Mouse (Mus musculus) hindbrain, embryonic 12.5 days (tissue): ENCODE measurements around the gene Fcna. TPM values are rescaled to one million over a fixed set of nuclear protein-coding genes. Genes with fewer than 3 reads are reported as not detected.

Source experiments
- ATAC-seq: fragments of 200-750 bp; cut with Nextera tagmentation; 2 replicates; pipeline ENCODE4 v1.8.0; 2017; ENCODE audit warnings: moderate TSS enrichment; ENCODE audit not compliant: low FRiP score
- H3K27ac ChIP-seq: fragments of 300-500 bp; sonication (generic); 2 replicates; pipeline ENCODE4 v1.5.1; 2016; ENCODE audit warnings: mild to moderate bottlenecking
- H3K27me3 ChIP-seq: fragments of 300-500 bp; sonication (generic); 2 replicates; pipeline ENCODE4 v1.6.1; 2016; ENCODE audit warnings: mild to moderate bottlenecking
- H3K36me3 ChIP-seq: fragments of 300-500 bp; sonication (generic); 2 replicates; pipeline ENCODE4 v1.6.1; 2016; ENCODE audit warnings: mild to moderate bottlenecking
- H3K4me1 ChIP-seq: fragments of 300-500 bp; sonication (generic); 2 replicates; pipeline ENCODE4 v1.6.1; 2016
- H3K4me2 ChIP-seq: fragments of 300-500 bp; sonication (generic); replicated peaks from 2 replicates; pipeline ENCODE4 v1.6.1; 2016; ENCODE audit warnings: mild to moderate bottlenecking
- H3K4me3 ChIP-seq: fragments of 300-500 bp; sonication (generic); 2 replicates; pipeline ENCODE4 v1.5.1; 2016; ENCODE audit warnings: mild to moderate bottlenecking
- H3K9ac ChIP-seq: fragments of 300-500 bp; sonication (generic); 2 replicates; pipeline ENCODE4 v1.6.1; 2016; ENCODE audit warnings: mild to moderate bottlenecking, moderate library complexity
- H3K9me3 ChIP-seq: fragments of 300-500 bp; sonication (generic); replicated peaks from 2 replicates; pipeline ENCODE4 v1.6.1; 2016; ENCODE audit warnings: mild to moderate bottlenecking
- WGBS: fragments of 180-500 bp; shearing (Covaris S2); methylation state at CpG from one replicate; pipeline ENCODE4 v1.1.7; 2016; 5-methylcytosine and 5-hydroxymethylcytosine counted together
- polyA plus RNA-seq: library from polyadenylated mRNA; unstranded; fragments of >200 nt; fragmentation: Nextera tagmentation; extraction: Ambion mirVana; gene quantifications from 2 replicates; pipeline ENCODE4 v1.2.1, GENCODE M21; 2016

Fcna gene
- polyA plus RNA-seq = 0.96 and 1.3 TPM in 2 replicates

DNA sequence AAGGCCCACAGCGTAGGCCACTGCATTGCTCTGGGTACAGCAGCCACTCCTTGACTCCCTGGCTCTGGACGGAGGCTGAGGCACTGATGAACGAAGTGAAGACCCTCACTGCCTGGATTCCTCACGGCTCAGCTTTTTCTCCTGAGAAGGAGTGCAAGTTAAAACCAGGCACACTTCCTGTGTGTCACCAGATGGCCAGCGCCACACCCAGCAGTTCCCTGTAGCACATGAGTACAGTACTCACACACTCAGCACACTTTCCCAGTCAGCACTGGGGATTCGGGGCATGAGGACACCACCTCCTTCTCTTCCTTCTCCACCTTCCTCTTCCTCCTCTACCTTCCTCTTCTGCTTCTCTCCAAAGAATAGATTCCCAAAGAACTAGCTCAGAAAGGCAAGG, at the start of gene Fcna:
Fcna (minus strand) TSS at position 220 of the 400 bp plus-strand sequence.
- Histone ChIP-seq H3K4me3 (no peak within 1 kb of the TSS), H3K9me3 (no peaks in the 10 kb centered on the region), H3K27ac (no peak within 1 kb of the TSS), H3K27me3 (no peaks in the 10 kb centered on the region; the same call in 1 of the 2 replicates), H3K4me2 (no peak within 1 kb of the TSS), H3K4me1 (no peaks in the 10 kb centered on the region), H3K9ac (no peak within 1 kb of the TSS), H3K36me3 (no peaks in the 10 kb centered on the region)
- 86% methylated on average over 6 of the region's 6 CpGs for WGBS
- no peak for ATAC-seq

GRCm38 (mm10) chr2:25676486-25676885, 48.7 kb upstream of the Fcna start, which contains the start of gene Lcn6:
Gene Lcn6, plus strand, starts transcription at chr2:25676786.
- H3K36me3 ChIP-seq = no peaks in the 10 kb centered on the region
- no peak within 1 kb of the TSS for H3K4me3 ChIP-seq
- H3K4me2 ChIP-seq = no peak within 1 kb of the TSS
- 83% methylated on average over 3 of the region's 3 CpGs for WGBS
- no peak within 1 kb of the TSS for H3K27ac ChIP-seq
- no peaks in the 10 kb centered on the region for H3K4me1 ChIP-seq
- H3K9me3 ChIP-seq = no peaks in the 10 kb centered on the region
- no peak for ATAC-seq
- H3K9ac ChIP-seq = no peak within 1 kb of the TSS
- H3K27me3 ChIP-seq = no peaks in the 10 kb centered on the region; the same call in 1 of the 2 replicates

DNA sequence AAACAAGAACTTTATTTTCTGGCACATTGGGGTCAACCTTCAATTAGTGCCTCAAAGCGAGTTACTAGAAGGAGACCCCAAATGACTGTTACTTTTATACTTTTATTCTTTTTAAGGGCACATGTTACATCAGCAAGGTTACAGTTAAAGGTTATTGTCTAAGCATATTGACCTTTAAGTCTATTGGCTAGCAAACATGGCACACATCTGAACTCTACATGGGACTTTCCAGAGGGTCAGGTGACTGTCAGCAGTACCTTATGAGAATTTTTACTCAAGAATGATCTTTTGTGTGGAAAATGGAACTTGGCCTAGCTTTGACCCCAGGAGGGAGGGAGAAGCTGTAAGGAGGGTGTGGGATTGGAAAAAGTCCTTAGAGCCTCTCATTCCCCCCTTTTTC, 38.7 kb upstream of the Fcna start:
- Histone ChIP-seq H3K4me3 (no peak overlapping the region), H3K4me1 (no peaks in the 10 kb centered on the region), H3K4me2 (no peak overlapping the region), H3K27ac (no peak overlapping the region), H3K9ac (no peak overlapping the region), H3K36me3 (no peaks in the 10 kb centered on the region), H3K9me3 (no peaks in the 10 kb centered on the region), H3K27me3 (no peaks in the 10 kb centered on the region)
- WGBS = 55% methylated on average over 1 of the region's 1 CpGs
- ATAC-seq = no peak

DNA sequence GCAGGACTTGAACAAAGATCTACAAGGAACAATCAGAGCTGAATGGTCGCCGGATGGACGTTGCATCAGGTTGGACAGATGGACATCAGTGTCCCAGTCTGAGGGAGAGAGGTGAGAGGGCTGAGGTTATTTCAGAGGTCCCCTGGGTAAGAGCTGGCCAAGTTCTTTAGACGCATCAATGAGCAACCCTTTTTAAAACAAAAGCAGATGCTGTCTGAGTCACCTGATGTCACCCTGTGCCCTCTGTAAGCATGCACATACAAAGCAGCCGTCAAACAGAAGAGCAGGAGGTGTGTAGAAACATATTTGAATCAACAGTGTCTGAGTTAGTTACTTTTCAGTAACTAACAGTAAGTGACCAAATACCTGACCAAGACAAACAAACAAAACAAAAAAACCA, 36.3 kb upstream of the Fcna start:
- WGBS = 77% methylated on average over 5 of the region's 5 CpGs
- no peaks in the 10 kb centered on the region for H3K36me3 ChIP-seq

DNA sequence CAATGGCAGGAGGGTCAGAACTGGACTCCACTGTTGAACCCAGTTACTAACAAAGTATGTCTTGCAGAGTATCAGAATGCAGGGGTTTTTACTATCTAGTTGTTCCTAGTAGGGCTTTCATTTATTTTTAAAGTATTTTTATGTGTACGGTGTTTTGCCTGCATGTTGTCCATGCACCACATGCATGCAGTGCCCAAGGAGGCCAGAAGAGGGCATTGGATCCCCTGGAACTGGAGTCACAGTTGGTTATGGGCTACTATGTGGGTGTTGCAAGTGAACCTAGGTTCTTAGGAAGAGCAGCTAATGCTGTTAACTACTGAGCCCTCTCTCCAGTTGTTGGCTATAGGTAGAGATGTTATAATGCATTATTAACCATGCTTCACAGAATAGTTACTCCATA, 35.7 kb upstream of the Fcna start:
- H3K9me3 ChIP-seq = no peaks in the 10 kb centered on the region
- H3K4me2 ChIP-seq = no peak overlapping the region
- H3K27ac ChIP-seq = no peak overlapping the region
- H3K4me1 ChIP-seq = no peaks in the 10 kb centered on the region
- WGBS = 81% methylated on average over 1 of the region's 1 CpGs
- no peak overlapping the region for H3K9ac ChIP-seq
- H3K4me3 ChIP-seq = no peak overlapping the region
- H3K36me3 ChIP-seq = no peaks in the 10 kb centered on the region
- no peaks in the 10 kb centered on the region; the same call in 1 of the 2 replicates for H3K27me3 ChIP-seq
- ATAC-seq = no peak

More for the DNA sequence above, 36.3 kb upstream of the Fcna start:
- Histone ChIP-seq H3K4me3 (no peak overlapping the region), H3K9ac (no peak overlapping the region), H3K4me2 (no peak overlapping the region), H3K27ac (no peak overlapping the region), H3K4me1 (no peaks in the 10 kb centered on the region), H3K9me3 (no peaks in the 10 kb centered on the region), H3K27me3 (no peaks in the 10 kb centered on the region; the same call in 1 of the 2 replicates)
- no peak for ATAC-seq

GRCm38 (mm10) chr2:25661245-25661970, 33.6 kb upstream of the Fcna start:
- WGBS = 87% methylated on average over 6 of the region's 6 CpGs
- no peaks in the 10 kb centered on the region; the same call in 1 of the 2 replicates for H3K27me3 ChIP-seq
- no peaks in the 10 kb centered on the region for H3K36me3 ChIP-seq
- H3K9me3 ChIP-seq = no peaks in the 10 kb centered on the region
- no peak overlapping the region for H3K27ac ChIP-seq
- no peak overlapping the region for H3K4me3 ChIP-seq
- H3K9ac ChIP-seq = no peak overlapping the region
- H3K4me2 ChIP-seq = no peak overlapping the region
- no peak for ATAC-seq
- no peaks in the 10 kb centered on the region for H3K4me1 ChIP-seq

DNA sequence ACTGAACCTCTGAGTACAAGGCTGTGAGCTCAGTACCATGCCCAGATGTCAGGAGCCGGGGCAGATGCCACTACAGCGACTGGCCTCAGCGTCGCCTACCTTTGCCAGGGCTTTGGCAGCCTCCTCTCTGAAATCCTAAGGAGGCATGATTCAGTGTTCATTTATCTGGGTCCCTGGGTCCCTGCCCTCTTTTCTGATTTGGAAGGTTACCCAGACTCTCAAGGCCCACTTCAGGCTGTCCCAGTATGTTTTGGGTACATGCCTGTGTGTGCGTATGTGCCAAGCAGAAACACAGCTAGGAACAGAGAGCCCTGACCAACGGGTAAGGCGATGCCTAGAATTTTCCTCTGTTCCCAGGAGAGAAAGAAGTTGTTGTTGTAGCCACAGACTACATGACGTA, 32.4 kb upstream of the Fcna start:
- H3K27me3 ChIP-seq = no peaks in the 10 kb centered on the region; the same call in 1 of the 2 replicates
- no peak overlapping the region for H3K27ac ChIP-seq
- no peak overlapping the region for H3K9ac ChIP-seq
- H3K4me3 ChIP-seq = no peak overlapping the region
- no peaks in the 10 kb centered on the region for H3K36me3 ChIP-seq
- ATAC-seq = no peak
- WGBS = 83% methylated on average over 8 of the region's 8 CpGs
- no peak overlapping the region for H3K4me2 ChIP-seq
- no peaks in the 10 kb centered on the region for H3K9me3 ChIP-seq
- no peaks in the 10 kb centered on the region for H3K4me1 ChIP-seq

DNA sequence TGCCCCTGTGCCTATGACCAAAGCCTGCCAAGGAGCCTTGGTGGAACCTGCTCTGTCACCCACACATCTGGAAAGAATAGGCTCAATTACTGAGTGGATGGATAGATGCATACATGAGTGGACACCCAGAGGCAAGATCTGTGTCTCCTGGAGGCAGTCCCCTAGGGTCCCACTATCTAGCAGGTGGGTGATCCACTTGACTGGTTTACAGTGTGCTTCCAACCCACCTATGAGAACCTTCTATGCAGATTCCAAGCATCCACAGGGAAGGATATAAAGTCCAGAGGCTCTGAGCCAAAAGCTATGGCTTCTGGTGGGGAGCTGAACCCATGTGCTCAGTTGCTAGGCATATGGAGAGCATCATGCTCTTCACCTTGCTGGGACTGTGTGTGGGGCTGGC, 29.8 kb upstream of the Fcna start, which contains the start of gene Lcn5:
Lcn5 (plus strand) TSS at position 301 of the 400 bp plus-strand sequence.
- Histone ChIP-seq H3K9me3 (no peaks in the 10 kb centered on the region), H3K4me2 (no peak within 1 kb of the TSS), H3K9ac (no peak within 1 kb of the TSS), H3K27me3 (no peaks in the 10 kb centered on the region; the same call in 1 of the 2 replicates), H3K36me3 (no peaks in the 10 kb centered on the region), H3K27ac (no peak within 1 kb of the TSS), H3K4me1 (no peaks in the 10 kb centered on the region), H3K4me3 (no peak within 1 kb of the TSS)
- no peak for ATAC-seq

DNA sequence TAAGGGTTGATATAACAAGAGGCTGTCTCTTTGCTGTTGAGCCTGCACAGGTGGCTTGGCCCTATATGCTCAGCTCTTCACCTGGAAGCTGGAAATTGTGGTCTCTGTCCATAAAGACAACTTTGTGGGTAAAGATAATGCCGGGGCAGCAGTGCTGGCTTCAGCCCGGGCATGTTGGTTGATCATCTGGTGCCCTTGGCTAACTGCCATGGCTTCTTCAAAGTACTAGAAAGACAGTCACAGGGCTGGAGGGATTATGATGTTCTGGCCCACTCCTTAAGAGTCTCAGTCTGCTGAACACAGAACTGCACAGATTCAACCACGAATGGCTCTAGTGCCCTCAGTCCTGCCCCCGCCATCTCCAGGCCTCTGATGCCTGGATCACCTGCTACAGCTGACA, 29.4 kb upstream of the Fcna start:
- H3K9me3 ChIP-seq = no peaks in the 10 kb centered on the region
- H3K36me3 ChIP-seq = no peaks in the 10 kb centered on the region
- no peaks in the 10 kb centered on the region for H3K4me1 ChIP-seq
- no peak overlapping the region for H3K9ac ChIP-seq
- no peak overlapping the region for H3K4me3 ChIP-seq
- no peak overlapping the region for H3K4me2 ChIP-seq
- 96% methylated on average over 4 of the region's 4 CpGs for WGBS
- no peaks in the 10 kb centered on the region; the same call in 1 of the 2 replicates for H3K27me3 ChIP-seq
- no peak for ATAC-seq
- H3K27ac ChIP-seq = no peak overlapping the region

DNA sequence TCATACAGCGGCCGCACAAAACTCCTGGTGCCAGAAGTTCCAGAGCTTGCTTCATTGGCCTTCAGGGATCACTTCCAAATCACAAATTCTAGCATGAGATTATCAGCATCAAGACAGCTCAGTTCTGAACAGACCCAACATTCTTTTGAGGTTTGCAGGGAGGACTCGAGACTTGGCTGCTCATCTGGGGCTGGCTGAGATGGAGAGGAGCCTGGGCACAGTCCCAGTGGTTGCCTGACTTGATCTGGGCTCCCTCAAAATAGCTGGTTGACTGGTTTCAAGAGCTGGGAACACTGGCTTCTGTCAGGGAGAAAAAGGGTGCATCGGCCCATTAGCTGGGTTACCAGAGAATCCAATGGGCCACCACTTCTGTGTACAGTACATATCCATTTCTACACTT, 28.9 kb upstream of the Fcna start:
- H3K27me3 ChIP-seq = no peaks in the 10 kb centered on the region; the same call in 1 of the 2 replicates
- no peaks in the 10 kb centered on the region for H3K4me1 ChIP-seq
- H3K9ac ChIP-seq = no peak overlapping the region
- WGBS = 86% methylated on average over 4 of the region's 4 CpGs
- H3K4me2 ChIP-seq = no peak overlapping the region
- no peaks in the 10 kb centered on the region for H3K9me3 ChIP-seq
- ATAC-seq = no peak
- no peak overlapping the region for H3K27ac ChIP-seq
- no peaks in the 10 kb centered on the region for H3K36me3 ChIP-seq
- H3K4me3 ChIP-seq = no peak overlapping the region

DNA sequence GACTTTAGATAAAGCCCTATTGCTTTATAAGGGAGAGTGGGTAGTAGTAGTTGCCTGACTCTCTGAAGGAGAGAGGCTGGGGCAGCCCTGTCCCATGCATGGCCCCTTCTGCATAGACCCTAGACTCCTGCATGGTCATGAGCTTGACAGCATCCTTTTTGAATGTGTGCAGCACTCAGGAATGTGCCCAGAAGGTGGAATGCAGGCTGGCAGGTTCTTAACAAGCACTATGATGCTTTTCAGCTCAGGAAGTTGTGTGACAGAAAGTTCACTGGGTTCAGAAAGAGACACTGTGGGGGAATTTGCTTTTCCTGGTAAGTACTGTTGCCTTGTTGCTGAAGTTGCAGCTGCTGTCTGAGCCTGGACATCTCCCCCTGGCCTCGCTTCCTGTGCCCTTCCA, 26.7 kb upstream of the Fcna start:
- WGBS = 64% methylated on average over 1 of the region's 1 CpGs
- Histone ChIP-seq H3K27ac (no peak overlapping the region), H3K4me3 (no peak overlapping the region), H3K9ac (no peak overlapping the region), H3K36me3 (no peaks in the 10 kb centered on the region), H3K4me1 (no peaks in the 10 kb centered on the region), H3K27me3 (no peaks in the 10 kb centered on the region; the same call in 1 of the 2 replicates), H3K4me2 (no peak overlapping the region), H3K9me3 (no peaks in the 10 kb centered on the region)
- ATAC-seq = no peak

DNA sequence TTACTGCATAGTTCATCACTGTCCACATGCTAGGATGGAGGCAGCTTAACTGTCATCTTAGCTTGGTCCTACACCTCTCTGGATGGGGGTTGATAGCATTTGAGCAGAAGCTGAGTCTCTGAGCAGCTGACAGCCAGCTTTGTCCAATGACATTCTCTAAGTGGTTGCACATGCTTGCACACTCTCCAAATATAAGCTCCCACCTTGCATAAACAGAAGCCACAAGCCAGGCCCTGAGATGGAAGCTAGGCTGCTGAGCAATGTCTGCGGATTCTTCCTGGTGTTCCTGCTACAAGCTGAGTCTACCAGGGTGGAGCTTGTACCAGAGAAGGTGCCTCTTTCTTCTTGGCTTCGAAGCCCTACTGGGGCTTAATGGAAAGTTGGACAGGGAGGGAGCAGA, 25.1 kb upstream of the Fcna start, which contains the start of gene Lcn8:
Lcn8 (plus strand) TSS at position 219 of the 400 bp plus-strand sequence.
- Histone ChIP-seq H3K36me3 (no peaks in the 10 kb centered on the region), H3K27me3 (no peaks in the 10 kb centered on the region), H3K4me3 (no peak within 1 kb of the TSS), H3K9ac (no peak within 1 kb of the TSS), H3K4me1 (no peaks in the 10 kb centered on the region), H3K9me3 (no peaks in the 10 kb centered on the region), H3K4me2 (no peak within 1 kb of the TSS), H3K27ac (no peak within 1 kb of the TSS)
- ATAC-seq = no peak
- WGBS = 76% methylated on average over 2 of the region's 2 CpGs

- no peak overlapping the region for H3K4me3 ChIP-seq
- no peaks in the 10 kb centered on the region for H3K36me3 ChIP-seq
- ATAC-seq = no peak
- no peaks in the 10 kb centered on the region for H3K4me1 ChIP-seq
- no peak overlapping the region for H3K27ac ChIP-seq
- no peaks in the 10 kb centered on the region for H3K27me3 ChIP-seq
- WGBS = 12% methylated on average over 6 of the region's 6 CpGs
- H3K9me3 ChIP-seq = no peaks in the 10 kb centered on the region
- no peak overlapping the region for H3K4me2 ChIP-seq
- H3K9ac ChIP-seq = no peak overlapping the region
Observed at GRCm38 (mm10) chr2:25639890-25640289, 12.1 kb upstream of the Fcna start.
